Mouse (Mus musculus) kidney, postnatal 10 days (tissue): ENCODE data around the gene Mical2.

ENCODE experiments used
- DNase-seq: peaks from one replicate; pipeline ENCODE4 v3.0.0; 2021; ENCODE audit warnings: mixed read lengths

The Mical2 gene

GRCm38 (mm10) chr7:112242587-112242986, 16.9 kb downstream of the Mical2 start:
- no peak for DNase-seq

- no peak for DNase-seq
Measured at GRCm38 (mm10) chr7:112244071-112244470, 18.4 kb downstream of the Mical2 start.

- DNase-seq: no peak
Measured at GRCm38 (mm10) chr7:112244683-112245082, 19.0 kb downstream of the Mical2 start.

- no peak for DNase-seq
Measured at GRCm38 (mm10) chr7:112245839-112246438, 20.3 kb downstream of the Mical2 start.

GRCm38 (mm10) chr7:112246442-112246841, 20.8 kb downstream of the Mical2 start:
- no peak for DNase-seq

- DNase-seq: no peak
Measured at GRCm38 (mm10) chr7:112247890-112248289, 22.2 kb downstream of the Mical2 start.

- DNase-seq: no peak
Measured at GRCm38 (mm10) chr7:112249476-112249875, 23.8 kb downstream of the Mical2 start.

- DNase-seq: peak; percentile 60
Measured at GRCm38 (mm10) chr7:112252065-112252464, 26.4 kb downstream of the Mical2 start.

- DNase-seq: no peak
Measured at GRCm38 (mm10) chr7:112254233-112254632, 28.6 kb downstream of the Mical2 start.

GRCm38 (mm10) chr7:112255248-112255866, 29.7 kb downstream of the Mical2 start:
- DNase-seq: no peak

GRCm38 (mm10) chr7:112258338-112258903, 32.8 kb downstream of the Mical2 start:
- DNase-seq: no peak

GRCm38 (mm10) chr7:112259286-112259685, 33.6 kb downstream of the Mical2 start:
- DNase-seq: no peak

GRCm38 (mm10) chr7:112261121-112261520, 35.5 kb downstream of the Mical2 start:
- no peak for DNase-seq

GRCm38 (mm10) chr7:112267266-112267665, 41.6 kb downstream of the Mical2 start:
- no peak for DNase-seq

- no peak for DNase-seq
Measured at GRCm38 (mm10) chr7:112268761-112269425, 43.2 kb downstream of the Mical2 start.

- peak; percentile 71 for DNase-seq
Measured at GRCm38 (mm10) chr7:112270870-112271269, 45.2 kb downstream of the Mical2 start.

- DNase-seq: no peak
Measured at GRCm38 (mm10) chr7:112271627-112272026, 46.0 kb downstream of the Mical2 start.

GRCm38 (mm10) chr7:112272692-112273091, 47.0 kb downstream of the Mical2 start:
- no peak for DNase-seq

- no peak for DNase-seq
Measured at GRCm38 (mm10) chr7:112273451-112273850, 47.8 kb downstream of the Mical2 start.

GRCm38 (mm10) chr7:112274611-112275010, 49.0 kb downstream of the Mical2 start:
- DNase-seq: no peak

GRCm38 (mm10) chr7:112275093-112275492, 49.4 kb downstream of the Mical2 start:
- DNase-seq: no peak

- DNase-seq: no peak
Measured at GRCm38 (mm10) chr7:112275883-112276282, 50.2 kb downstream of the Mical2 start.

GRCm38 (mm10) chr7:112276823-112277222, 51.2 kb downstream of the Mical2 start:
- no peak for DNase-seq

GRCm38 (mm10) chr7:112278648-112279047, 53.0 kb downstream of the Mical2 start:
- DNase-seq: no peak
